Mouse (Mus musculus) 416B (cell line): ENCODE data around the gene Eif3a.
A peak's percentile ranks its signal among the peaks of the same experiment; 100 is the strongest.

Source experiments
- DNase-seq: peaks from one replicate; pipeline ENCODE4 v3.0.0; 2011; ENCODE audit warnings: low read depth

Eif3a gene

GRCm38 (mm10) chr19:60790551-60791161 is at the start of gene Eif3a:
Eif3a (minus strand) TSS chr19:60790658.
- peak; percentile 93 for DNase-seq

GRCm38 (mm10) chr19:60837747-60838146 is 47.3 kb upstream of the Eif3a start:
- peak; percentile 81 for DNase-seq

GRCm38 (mm10) chr19:60818677-60819076 is 28.2 kb upstream of the Eif3a start:
- DNase-seq, result peak; percentile 54

DNA sequence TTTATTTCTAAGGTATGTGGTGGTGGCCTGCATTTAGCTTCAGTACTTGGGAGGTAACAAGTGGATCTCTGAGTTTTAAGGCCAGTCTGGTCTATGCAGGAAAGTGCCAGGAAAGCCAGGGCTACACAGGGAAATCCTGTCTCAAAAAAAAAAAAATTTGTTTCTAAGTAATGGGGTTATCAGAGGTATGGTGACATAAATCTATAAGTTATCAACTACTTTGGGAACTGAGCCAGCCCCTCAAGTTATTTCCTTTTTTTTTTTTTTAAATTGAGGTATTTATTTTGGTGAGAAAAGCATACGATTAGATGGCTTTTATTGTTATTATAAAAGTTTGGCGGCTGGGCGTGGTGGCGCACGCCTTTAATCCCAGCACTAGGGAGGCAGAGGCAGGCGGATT is 22.7 kb upstream of the Eif3a start:
- no peak for DNase-seq

- DNase-seq, result no peak
Measured at GRCm38 (mm10) chr19:60812036-60812389, 21.6 kb upstream of the Eif3a start.

- DNase-seq, result peak; percentile 94
Measured at GRCm38 (mm10) chr19:60811098-60812035, 20.9 kb upstream of the Eif3a start, which contains the start of gene Fam45a. Fam45a (plus strand) TSS chr19:60811585.

DNA sequence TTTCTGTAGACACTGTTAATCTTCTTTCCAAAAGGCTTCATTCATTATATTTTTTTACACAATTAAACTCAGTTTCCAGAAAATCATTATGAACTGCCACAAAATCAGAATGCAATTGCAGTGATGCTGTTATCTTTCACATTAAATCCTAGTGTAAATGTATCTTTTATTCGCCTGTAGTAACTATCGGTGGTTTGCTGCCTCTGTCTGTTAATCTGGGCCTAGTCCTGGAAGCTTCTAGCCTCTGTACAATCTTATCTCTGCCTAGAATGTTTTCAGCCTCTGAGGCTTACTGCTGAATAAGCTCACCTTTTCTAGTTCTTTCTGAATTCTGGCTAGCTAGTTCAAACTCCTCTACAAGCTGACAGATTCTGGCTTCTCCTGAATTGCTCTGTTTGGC is 19.5 kb upstream of the Eif3a start:
- no peak for DNase-seq

- DNase-seq, result no peak
Measured at GRCm38 (mm10) chr19:60804903-60805302, 14.4 kb upstream of the Eif3a start.

GRCm38 (mm10) chr19:60799867-60800569 is 9.6 kb upstream of the Eif3a start:
- peak; percentile 36 for DNase-seq

DNA sequence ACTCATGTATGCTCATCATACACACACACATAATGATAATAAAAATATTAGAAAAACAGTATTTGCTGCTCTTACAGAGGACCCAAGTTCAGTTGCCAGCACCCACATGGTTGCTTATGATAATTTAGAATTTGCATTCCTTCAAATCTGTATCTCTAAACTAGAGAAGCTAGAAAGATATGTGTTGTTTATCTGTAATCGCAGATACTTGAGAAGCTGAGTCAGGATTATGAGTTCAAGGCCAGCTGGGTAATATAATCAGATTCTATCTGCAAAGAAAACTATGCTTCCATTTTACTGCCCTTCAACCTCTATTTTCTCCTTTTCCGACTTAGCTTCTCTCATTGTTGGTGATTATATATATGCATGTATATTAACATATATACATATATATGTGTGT is 7.0 kb upstream of the Eif3a start:
- no peak for DNase-seq

GRCm38 (mm10) chr19:60795244-60795643 is 4.8 kb upstream of the Eif3a start:
- peak; percentile 81 for DNase-seq

GRCm38 (mm10) chr19:60793170-60793707 is 2.8 kb upstream of the Eif3a start:
- DNase-seq, result no peak

DNA sequence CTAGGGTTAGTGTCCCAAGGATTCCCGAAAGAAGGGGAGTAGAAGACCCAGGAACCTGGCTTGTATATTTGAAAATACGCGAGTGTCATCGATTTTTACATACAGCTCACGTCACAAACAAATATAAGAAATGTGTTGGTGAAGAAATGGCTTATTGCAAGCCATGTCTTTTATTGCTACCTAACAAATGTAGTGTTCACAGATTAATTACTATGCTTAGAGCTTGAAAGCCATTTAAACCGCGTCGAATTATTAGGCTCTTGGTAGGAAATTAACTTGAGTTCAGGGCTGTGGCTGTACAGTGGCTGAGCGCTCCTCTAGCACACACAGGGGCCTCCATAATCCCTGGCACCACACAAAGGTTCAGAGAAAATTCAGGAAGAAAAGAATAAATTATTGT is 706 bp upstream of the Eif3a start:
- no peak for DNase-seq

DNA sequence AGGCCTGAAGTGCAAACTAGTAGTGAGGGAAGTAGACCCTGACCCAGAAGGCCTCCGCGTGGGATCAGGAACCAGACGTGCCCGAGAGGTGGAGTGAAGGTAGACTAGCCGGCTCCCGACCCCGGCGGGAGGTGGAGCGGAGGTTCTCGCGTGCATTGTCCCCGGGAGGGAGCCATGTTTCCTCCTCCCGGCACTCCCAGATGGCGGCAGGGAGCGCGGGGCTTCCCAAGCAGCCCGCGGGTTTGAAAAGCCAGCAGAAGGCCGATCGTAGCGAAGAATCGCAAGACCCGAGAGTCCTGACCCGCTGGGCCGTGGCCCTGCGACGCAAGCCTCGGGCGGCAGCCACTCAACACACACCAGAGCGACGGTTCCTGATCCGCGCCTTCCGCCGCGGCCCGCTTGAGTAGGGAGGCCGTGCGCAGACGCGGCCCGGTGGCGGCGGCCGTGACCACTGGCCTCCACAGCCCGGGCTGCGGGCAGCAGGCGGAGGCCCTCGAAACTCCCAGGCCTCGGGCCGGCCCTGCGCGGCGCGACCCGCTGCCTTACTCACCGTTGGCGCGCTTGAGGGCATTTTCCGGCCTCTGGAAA is 445 bp downstream of the Eif3a start:
- peak; percentile 56 for DNase-seq

- peak; percentile 36 for DNase-seq
Measured at GRCm38 (mm10) chr19:60789452-60789851, 1.0 kb downstream of the Eif3a start.

- DNase-seq, result peak; percentile 33
Measured at GRCm38 (mm10) chr19:60788214-60788960, 2.1 kb downstream of the Eif3a start.

GRCm38 (mm10) chr19:60787465-60788150 is 2.9 kb downstream of the Eif3a start:
- no peak for DNase-seq

- no peak for DNase-seq
Measured at GRCm38 (mm10) chr19:60784712-60785111, 5.7 kb downstream of the Eif3a start.

- DNase-seq, result no peak
Measured at GRCm38 (mm10) chr19:60782034-60782433, 8.4 kb downstream of the Eif3a start.

- no peak for DNase-seq
Measured at GRCm38 (mm10) chr19:60773366-60773765, 17.1 kb downstream of the Eif3a start.
